Mouse (Mus musculus): Measurements from ENCODE around the gene Gm27021. TPM values are rescaled to one million over a fixed set of nuclear protein-coding genes. Genes with fewer than 3 reads are reported as not detected.
"Not testable (repeated sequence)": the region's sequence is repeated elsewhere in the genome, so short reads cannot be mapped to it uniquely, and the experiment has no call there.

The Gm27021 gene
- polyA plus RNA-seq, 1 experiment = not detected

- Histone ChIP-seq H3K27ac (ENCODE audit: insufficient read depth, low read length) (no peak overlapping the region), H3K9ac (ENCODE audit: low read depth, poor library complexity, severe bottlenecking) (no peak overlapping the region), H3K9me3 (replicated peaks; ENCODE audit: control insufficient read depth, insufficient read depth, low read length, poor library complexity, severe bottlenecking) (no peaks in the 10 kb centered on the region), H3K4me3 (ENCODE audit: low read depth, low read length) (peak overlapping the region; percentile 36), H3K27me3 (ENCODE audit: control insufficient read depth, insufficient read depth, low read length, poor library complexity, severe bottlenecking) (no peaks in the 10 kb centered on the region), H3K4me1 (ENCODE audit: control insufficient read depth, insufficient read depth, low read length) (no peaks in the 10 kb centered on the region), H3K36me3 (ENCODE audit: control insufficient read depth, insufficient read depth, low read length, poor library complexity, severe bottlenecking) (no peaks in the 10 kb centered on the region)
- TF ChIP-seq EP300 (IDR thresholded peaks at IDR 0.05; ENCODE audit: insufficient read depth, low read depth, low read length) (no peak), POLR2A (IDR thresholded peaks at IDR 0.05; ENCODE audit: insufficient read depth, low read length) (no peak), CTCF (IDR thresholded peaks at IDR 0.05; ENCODE audit: low read depth, low read length) (no peak)
Measured at GRCm38 (mm10) chr8:120684082-120684481, 16.2 kb upstream of the Gm27021 start.

GRCm38 (mm10) chr8:120683602-120684001 lies 15.7 kb upstream of the Gm27021 start:
- Histone ChIP-seq H3K27me3 (ENCODE audit: control insufficient read depth, insufficient read depth, low read length, poor library complexity, severe bottlenecking) (no peaks in the 10 kb centered on the region), H3K9me3 (replicated peaks; ENCODE audit: control insufficient read depth, insufficient read depth, low read length, poor library complexity, severe bottlenecking) (no peaks in the 10 kb centered on the region), H3K9ac (ENCODE audit: low read depth, poor library complexity, severe bottlenecking) (no peak overlapping the region), H3K4me3 (ENCODE audit: low read depth, low read length) (peak overlapping the region; percentile 36), H3K36me3 (ENCODE audit: control insufficient read depth, insufficient read depth, low read length, poor library complexity, severe bottlenecking) (no peaks in the 10 kb centered on the region), H3K4me1 (ENCODE audit: control insufficient read depth, insufficient read depth, low read length) (no peaks in the 10 kb centered on the region), H3K27ac (ENCODE audit: insufficient read depth, low read length) (no peak overlapping the region)
- TF ChIP-seq CTCF (IDR thresholded peaks at IDR 0.05; ENCODE audit: low read depth, low read length) (peak; percentile 96), EP300 (IDR thresholded peaks at IDR 0.05; ENCODE audit: insufficient read depth, low read depth, low read length) (0 out of 2 replicates have a peak, but pooled peaks have one; percentile 41), POLR2A (IDR thresholded peaks at IDR 0.05; ENCODE audit: insufficient read depth, low read length) (no peak)

- H3K4me1 ChIP-seq (ENCODE audit: control insufficient read depth, insufficient read depth, low read length) = no peaks in the 10 kb centered on the region
- H3K4me3 ChIP-seq (ENCODE audit: low read depth, low read length) = no peak overlapping the region
- no peak overlapping the region for H3K27ac ChIP-seq (ENCODE audit: insufficient read depth, low read length)
- no peaks in the 10 kb centered on the region for H3K9me3 ChIP-seq (replicated peaks; ENCODE audit: control insufficient read depth, insufficient read depth, low read length, poor library complexity, severe bottlenecking)
- no peaks in the 10 kb centered on the region for H3K36me3 ChIP-seq (ENCODE audit: control insufficient read depth, insufficient read depth, low read length, poor library complexity, severe bottlenecking)
- no peaks in the 10 kb centered on the region for H3K27me3 ChIP-seq (ENCODE audit: control insufficient read depth, insufficient read depth, low read length, poor library complexity, severe bottlenecking)
- no peak overlapping the region for H3K9ac ChIP-seq (ENCODE audit: low read depth, poor library complexity, severe bottlenecking)
- no peak for TF ChIP-seq POLR2A (IDR thresholded peaks at IDR 0.05; ENCODE audit: insufficient read depth, low read length)
- TF ChIP-seq CTCF (IDR thresholded peaks at IDR 0.05; ENCODE audit: low read depth, low read length) = no peak
- TF ChIP-seq EP300 (IDR thresholded peaks at IDR 0.05; ENCODE audit: insufficient read depth, low read depth, low read length) = no peak
Measured at GRCm38 (mm10) chr8:120681113-120681512, 13.2 kb upstream of the Gm27021 start.

GRCm38 (mm10) chr8:120680405-120680804 lies 12.5 kb upstream of the Gm27021 start:
- H3K4me1 ChIP-seq (ENCODE audit: control insufficient read depth, insufficient read depth, low read length); H3K9ac ChIP-seq (ENCODE audit: low read depth, poor library complexity, severe bottlenecking); H3K36me3 ChIP-seq (ENCODE audit: control insufficient read depth, insufficient read depth, low read length, poor library complexity, severe bottlenecking); H3K27me3 ChIP-seq (ENCODE audit: control insufficient read depth, insufficient read depth, low read length, poor library complexity, severe bottlenecking); H3K4me3 ChIP-seq (ENCODE audit: low read depth, low read length); H3K27ac ChIP-seq (ENCODE audit: insufficient read depth, low read length); H3K9me3 ChIP-seq (replicated peaks; ENCODE audit: control insufficient read depth, insufficient read depth, low read length, poor library complexity, severe bottlenecking): not testable (repeated sequence)
- TF ChIP-seq CTCF (IDR thresholded peaks at IDR 0.05; ENCODE audit: low read depth, low read length) = peak; percentile 56

GRCm38 (mm10) chr8:120679629-120680387 lies 11.9 kb upstream of the Gm27021 start:
- H3K4me1 ChIP-seq (ENCODE audit: control insufficient read depth, insufficient read depth, low read length) = no peaks in the 10 kb centered on the region
- no peak overlapping the region for H3K9ac ChIP-seq (ENCODE audit: low read depth, poor library complexity, severe bottlenecking)
- H3K4me3 ChIP-seq (ENCODE audit: low read depth, low read length) = no peak overlapping the region
- no peaks in the 10 kb centered on the region for H3K27me3 ChIP-seq (ENCODE audit: control insufficient read depth, insufficient read depth, low read length, poor library complexity, severe bottlenecking)
- no peak overlapping the region for H3K27ac ChIP-seq (ENCODE audit: insufficient read depth, low read length)
- H3K9me3 ChIP-seq (replicated peaks; ENCODE audit: control insufficient read depth, insufficient read depth, low read length, poor library complexity, severe bottlenecking) = no peaks in the 10 kb centered on the region
- H3K36me3 ChIP-seq (ENCODE audit: control insufficient read depth, insufficient read depth, low read length, poor library complexity, severe bottlenecking) = no peaks in the 10 kb centered on the region
- TF ChIP-seq CTCF (IDR thresholded peaks at IDR 0.05; ENCODE audit: low read depth, low read length) (no peak), POLR2A (IDR thresholded peaks at IDR 0.05; ENCODE audit: insufficient read depth, low read length) (no peak)

- Histone ChIP-seq H3K27me3 (ENCODE audit: control insufficient read depth, insufficient read depth, low read length, poor library complexity, severe bottlenecking) (no peaks in the 10 kb centered on the region), H3K27ac (ENCODE audit: insufficient read depth, low read length) (no peak overlapping the region), H3K4me1 (ENCODE audit: control insufficient read depth, insufficient read depth, low read length) (no peaks in the 10 kb centered on the region), H3K9me3 (replicated peaks; ENCODE audit: control insufficient read depth, insufficient read depth, low read length, poor library complexity, severe bottlenecking) (no peaks in the 10 kb centered on the region), H3K9ac (ENCODE audit: low read depth, poor library complexity, severe bottlenecking) (no peak overlapping the region), H3K4me3 (ENCODE audit: low read depth, low read length) (no peak overlapping the region), H3K36me3 (ENCODE audit: control insufficient read depth, insufficient read depth, low read length, poor library complexity, severe bottlenecking) (peaks cover 8% of the 10 kb centered on the region)
- TF ChIP-seq CTCF (IDR thresholded peaks at IDR 0.05; ENCODE audit: low read depth, low read length) (peak; percentile 91), EP300 (IDR thresholded peaks at IDR 0.05; ENCODE audit: insufficient read depth, low read depth, low read length) (no peak)
Measured at GRCm38 (mm10) chr8:120678447-120678846, 10.6 kb upstream of the Gm27021 start.
